Mouse (Mus musculus) kidney, embryonic 16.5 days (tissue): Measurements from ENCODE around the gene Plcb4. TPM values are rescaled to one million over a fixed set of nuclear protein-coding genes. Genes with fewer than 3 reads are reported as not detected.

ENCODE experiments used
- ATAC-seq: fragments of 200-750 bp; cut with Nextera tagmentation; 2 replicates; pipeline ENCODE4 v1.8.0; 2017; ENCODE audit warnings: moderate TSS enrichment; ENCODE audit not compliant: low FRiP score, low TSS enrichment
- H3K27ac ChIP-seq: fragments of 300-500 bp; sonication (generic); 2 replicates; pipeline ENCODE4 v1.5.1; 2014; ENCODE audit warnings: low read length
- H3K27me3 ChIP-seq: fragments of 300-500 bp; sonication (generic); 2 replicates; pipeline ENCODE4 v1.6.1; 2014; ENCODE audit warnings: low read length, control low read depth, mixed read lengths; ENCODE audit not compliant: insufficient read depth
- H3K36me3 ChIP-seq: fragments of 300-500 bp; sonication (generic); 2 replicates; pipeline ENCODE4 v1.6.1; 2014; ENCODE audit warnings: low read length, control low read depth, mixed read lengths; ENCODE audit not compliant: insufficient read depth
- H3K4me1 ChIP-seq: fragments of 300-500 bp; sonication (generic); 2 replicates; pipeline ENCODE4 v1.6.1; 2014; ENCODE audit warnings: low read length, control low read depth, mixed read lengths; ENCODE audit not compliant: insufficient read depth
- H3K4me2 ChIP-seq: fragments of 300-500 bp; sonication (generic); replicated peaks from 2 replicates; pipeline ENCODE4 v1.6.1; 2014; ENCODE audit warnings: low read depth, low read length
- H3K4me3 ChIP-seq: fragments of 300-500 bp; sonication (generic); 2 replicates; pipeline ENCODE4 v1.5.1; 2014; ENCODE audit warnings: mild to moderate bottlenecking, low read length
- H3K9ac ChIP-seq: fragments of 300-500 bp; sonication (generic); replicated peaks from 2 replicates; pipeline ENCODE4 v1.6.1; 2014; ENCODE audit warnings: low read length
- H3K9me3 ChIP-seq: fragments of 300-500 bp; sonication (generic); 2 replicates; pipeline ENCODE4 v1.6.1; 2016; ENCODE audit warnings: low read length, control low read depth
- WGBS: fragments of 180-500 bp; shearing (Covaris S2); extraction: QIAGEN DNeasy Blood & Tissue Kit; methylation state at CpG from one replicate; pipeline ENCODE4 v1.1.7; 2014; 5-methylcytosine and 5-hydroxymethylcytosine counted together
- polyA plus RNA-seq: library from polyadenylated mRNA; unstranded; fragments of >200 nt; fragmentation: Nextera tagmentation; extraction: Ambion mirVana; gene quantifications from 2 replicates; pipeline ENCODE4 v1.2.1, GENCODE M21; 2015

Plcb4 gene
- polyA plus RNA-seq, 1 experiment from 2014 or later = 18.9 TPM

DNA sequence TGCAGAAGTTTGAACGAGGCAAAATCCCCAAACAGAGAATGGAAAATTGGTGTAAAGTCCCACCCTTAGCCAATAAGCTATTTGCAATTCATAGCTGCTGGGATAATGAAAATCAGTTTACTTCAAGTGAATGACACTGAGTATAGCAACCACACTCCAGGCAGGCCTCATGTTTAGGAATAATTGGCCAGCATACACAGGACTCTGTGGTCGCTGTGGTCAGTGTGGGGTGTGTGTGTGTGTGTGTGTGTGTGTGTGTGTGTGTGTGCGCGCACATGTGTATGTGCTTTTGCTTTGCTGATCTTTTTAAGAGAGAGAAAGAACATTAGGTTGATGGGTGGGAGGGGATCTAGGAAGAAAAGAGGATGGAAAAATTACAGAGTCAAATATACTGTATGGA, 134.1 kb downstream of the Plcb4 start:
- H3K9me3 ChIP-seq = no peaks in the 10 kb centered on the region; the same call in 1 of the 2 replicates
- no peak overlapping the region for H3K4me2 ChIP-seq
- no peaks in the 10 kb centered on the region for H3K27me3 ChIP-seq
- H3K36me3 ChIP-seq = no peaks in the 10 kb centered on the region
- no peak overlapping the region for H3K27ac ChIP-seq
- no peak for ATAC-seq
- H3K9ac ChIP-seq = no peak overlapping the region
- H3K4me1 ChIP-seq = 0 out of 2 replicates have a peak, but pooled peaks cover 4% of the 10 kb centered on the region
- no peak overlapping the region for H3K4me3 ChIP-seq
- 87% methylated on average over 4 of the region's 4 CpGs for WGBS

GRCm38 (mm10) chr2:135796684-135797083, 137.9 kb downstream of the Plcb4 start:
- H3K4me1 ChIP-seq = peaks cover 7% of the 10 kb centered on the region; the same call in 1 of the 2 replicates
- H3K27ac ChIP-seq = no peak overlapping the region
- H3K4me2 ChIP-seq = no peak overlapping the region
- ATAC-seq = no peak
- no peaks in the 10 kb centered on the region for H3K36me3 ChIP-seq
- no peak overlapping the region for H3K9ac ChIP-seq
- H3K9me3 ChIP-seq = no peaks in the 10 kb centered on the region; the same call in 1 of the 2 replicates
- WGBS = 87% methylated on average over 5 of the region's 5 CpGs
- H3K4me3 ChIP-seq = no peak overlapping the region
- H3K27me3 ChIP-seq = no peaks in the 10 kb centered on the region

DNA sequence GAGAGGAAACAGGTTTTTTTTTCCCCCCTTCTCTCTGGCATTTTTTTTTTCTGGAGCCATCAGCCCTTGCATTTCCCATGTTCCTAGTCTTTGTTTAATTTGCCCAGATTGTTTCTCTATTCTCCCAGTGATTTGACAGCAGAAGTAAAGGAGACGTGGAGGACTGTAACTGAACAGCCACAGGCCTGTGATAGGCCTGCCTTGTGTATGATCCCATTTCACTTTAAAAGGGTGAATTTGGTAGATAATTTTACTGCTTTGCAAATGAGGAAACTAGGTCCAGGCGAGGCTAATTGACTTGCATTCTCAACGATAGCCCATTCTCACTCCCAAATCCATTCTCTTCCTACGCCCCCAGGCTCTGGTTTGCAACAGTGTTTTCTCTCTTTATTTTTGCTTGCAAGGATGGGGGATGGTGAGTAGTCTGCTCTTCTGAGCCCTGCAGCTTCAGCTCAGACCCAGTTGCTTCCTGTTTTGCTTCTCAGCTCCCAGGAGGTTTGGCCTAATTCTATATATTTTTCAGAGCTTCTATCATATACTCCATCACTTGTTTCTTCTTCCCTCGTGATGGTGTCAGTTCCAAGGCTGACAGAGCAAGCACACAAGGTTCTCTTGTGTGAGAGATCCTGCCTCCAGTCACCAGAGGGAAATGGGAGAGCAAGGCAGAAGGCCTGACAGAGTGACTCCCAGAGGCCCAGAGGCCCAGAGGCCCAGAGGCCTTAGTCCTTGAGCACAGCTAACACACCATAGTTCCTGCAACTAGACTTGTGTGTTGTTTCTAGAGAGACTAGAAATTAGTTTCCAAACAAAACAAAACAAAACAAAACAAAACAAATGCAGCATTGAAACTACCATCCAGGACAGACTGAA, 139.1 kb downstream of the Plcb4 start:
- no peak for ATAC-seq

GRCm38 (mm10) chr2:135799149-135799770, 140.4 kb downstream of the Plcb4 start:
- no peaks in the 10 kb centered on the region for H3K27me3 ChIP-seq
- no peak for ATAC-seq

More for the DNA sequence above, 139.1 kb downstream of the Plcb4 start:
- Histone ChIP-seq H3K4me2 (no peak overlapping the region), H3K27ac (peak overlapping the region; percentile 22; the same call in 1 of the 2 replicates), H3K9me3 (no peaks in the 10 kb centered on the region), H3K9ac (no peak overlapping the region), H3K4me3 (no peak overlapping the region), H3K36me3 (no peaks in the 10 kb centered on the region), H3K27me3 (no peaks in the 10 kb centered on the region), H3K4me1 (peaks cover 7% of the 10 kb centered on the region; the same call in 1 of the 2 replicates)
- 26% methylated on average over 5 of the region's 5 CpGs for WGBS

GRCm38 (mm10) chr2:135800385-135800784, 141.6 kb downstream of the Plcb4 start:
- H3K27me3 ChIP-seq = no peaks in the 10 kb centered on the region
- WGBS = 74% methylated on average over 6 of the region's 6 CpGs
- H3K27ac ChIP-seq = no peak overlapping the region
- no peak for ATAC-seq
- no peak overlapping the region for H3K4me3 ChIP-seq
- H3K9me3 ChIP-seq = no peaks in the 10 kb centered on the region
- H3K36me3 ChIP-seq = no peaks in the 10 kb centered on the region
- no peak overlapping the region for H3K9ac ChIP-seq
- H3K4me1 ChIP-seq = peaks cover 7% of the 10 kb centered on the region; the same call in 1 of the 2 replicates
- H3K4me2 ChIP-seq = no peak overlapping the region

More at GRCm38 (mm10) chr2:135799149-135799770, 140.4 kb downstream of the Plcb4 start:
- Histone ChIP-seq H3K9ac (no peak overlapping the region), H3K36me3 (no peaks in the 10 kb centered on the region), H3K4me3 (no peak overlapping the region), H3K27ac (no peak overlapping the region), H3K9me3 (no peaks in the 10 kb centered on the region), H3K4me1 (peaks cover 7% of the 10 kb centered on the region; the same call in 1 of the 2 replicates), H3K4me2 (no peak overlapping the region)
- 85% methylated on average over 10 of the region's 10 CpGs for WGBS

DNA sequence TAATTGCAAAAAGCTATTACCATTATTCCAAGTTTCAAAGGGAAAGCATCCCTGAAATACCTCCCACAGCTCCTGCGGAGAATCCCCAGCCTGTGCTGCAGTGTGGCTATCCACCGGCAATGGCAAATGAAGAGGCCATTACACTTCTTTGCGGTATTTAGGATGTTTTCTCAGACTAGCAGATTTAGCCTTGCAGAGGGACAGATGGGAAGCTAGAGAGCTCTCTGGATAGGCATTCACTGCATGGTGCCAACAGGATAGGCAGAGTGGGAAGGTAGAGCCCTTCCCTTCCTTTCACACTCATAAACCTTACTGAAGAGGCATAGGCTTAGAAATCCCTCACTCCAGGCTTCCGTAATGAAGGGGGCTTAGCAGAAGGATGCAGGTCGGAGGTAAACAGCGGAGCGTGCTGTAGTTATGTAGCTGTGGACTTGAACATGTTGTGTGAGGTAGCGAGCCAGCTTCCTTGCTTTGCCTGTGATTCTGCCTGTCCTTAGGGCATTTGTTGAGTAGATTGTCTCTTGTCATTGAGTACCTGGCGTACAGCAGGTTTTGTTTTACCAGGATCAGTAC, 144.2 kb downstream of the Plcb4 start:
- no peak for ATAC-seq
- Histone ChIP-seq H3K4me3 (no peak overlapping the region), H3K27me3 (no peaks in the 10 kb centered on the region), H3K9me3 (no peaks in the 10 kb centered on the region), H3K9ac (no peak overlapping the region), H3K4me2 (no peak overlapping the region), H3K4me1 (peaks cover 3% of the 10 kb centered on the region; the same call in 1 of the 2 replicates), H3K27ac (no peak overlapping the region), H3K36me3 (no peaks in the 10 kb centered on the region)
- WGBS = 83% methylated on average over 9 of the region's 9 CpGs

- whole genome bisulfite sequencing = 72% methylated on average over 15 of the region's 15 CpGs
- Histone ChIP-seq H3K27ac (no peak overlapping the region), H3K36me3 (no peaks in the 10 kb centered on the region), H3K4me3 (no peak overlapping the region), H3K4me1 (peaks cover 2% of the 10 kb centered on the region), H3K9ac (no peak overlapping the region), H3K27me3 (no peaks in the 10 kb centered on the region), H3K4me2 (no peak overlapping the region), H3K9me3 (no peaks in the 10 kb centered on the region)
- ATAC-seq = no peak
Observed at GRCm38 (mm10) chr2:135805748-135806685, 147.2 kb downstream of the Plcb4 start.

GRCm38 (mm10) chr2:135808342-135808741, 149.5 kb downstream of the Plcb4 start:
- no peak overlapping the region for H3K27ac ChIP-seq

GRCm38 (mm10) chr2:135810841-135811240, 152.0 kb downstream of the Plcb4 start:
- H3K27ac ChIP-seq = peak overlapping the region; percentile 82
- no peak overlapping the region for H3K4me3 ChIP-seq
- no peak overlapping the region for H3K4me2 ChIP-seq
- peaks cover 10% of the 10 kb centered on the region for H3K4me1 ChIP-seq
- no peak overlapping the region for H3K9ac ChIP-seq
- H3K9me3 ChIP-seq = no peaks in the 10 kb centered on the region
- 60% methylated on average over 6 of the region's 6 CpGs for WGBS
- no peaks in the 10 kb centered on the region for H3K27me3 ChIP-seq
- peak; percentile 77 for ATAC-seq
- H3K36me3 ChIP-seq = 0 out of 2 replicates have a peak, but pooled peaks cover 3% of the 10 kb centered on the region

More at GRCm38 (mm10) chr2:135808342-135808741, 149.5 kb downstream of the Plcb4 start:
- H3K27me3 ChIP-seq = no peaks in the 10 kb centered on the region
- no peaks in the 10 kb centered on the region for H3K9me3 ChIP-seq
- H3K36me3 ChIP-seq = no peaks in the 10 kb centered on the region
- no peak overlapping the region for H3K9ac ChIP-seq
- ATAC-seq = no peak
- 83% methylated on average over 4 of the region's 4 CpGs for WGBS
- H3K4me2 ChIP-seq = no peak overlapping the region
- peaks cover 10% of the 10 kb centered on the region for H3K4me1 ChIP-seq
- no peak overlapping the region for H3K4me3 ChIP-seq
